Mouse (Mus musculus): Measurements from ENCODE around the gene Gm11565. TPM values are rescaled to one million over a fixed set of nuclear protein-coding genes. Genes with fewer than 3 reads are reported as not detected.
"Not testable (repeated sequence)": the region's sequence is repeated elsewhere in the genome, so short reads cannot be mapped to it uniquely, and the experiment has no call there.

Gm11565 gene
- not detected in 2 replicates for polyA plus RNA-seq (2015; fragmentation: Nextera tagmentation; extraction: Ambion mirVana)

DNA sequence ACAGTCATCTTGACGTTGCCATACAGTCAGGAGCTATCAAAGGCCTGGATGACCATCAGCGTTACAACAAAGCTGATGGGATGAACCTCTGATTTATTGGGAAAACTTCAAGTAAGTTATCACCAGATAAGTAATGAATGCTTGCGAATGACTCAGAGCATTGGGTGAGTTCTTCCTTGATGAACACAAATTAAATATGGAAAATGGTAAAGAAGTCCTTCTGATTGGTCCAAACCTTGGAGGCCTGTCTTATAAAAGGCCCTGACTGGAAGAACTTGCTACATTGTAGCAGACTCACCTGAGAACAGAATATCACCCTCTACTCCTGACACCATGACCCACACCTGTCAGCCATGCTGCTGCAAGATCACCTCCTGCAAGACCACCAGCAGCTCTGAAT is at the start of gene Gm11565:
Gene Gm11565 (plus strand): TSS at position 301 of the 400 bp plus-strand sequence.
- H3K9me3 ChIP-seq (ENCODE audit: control insufficient read depth) = no peaks in the 10 kb centered on the region
- 88% methylated on average over 3 of the region's 3 CpGs for WGBS
- ATAC-seq = no peak
- H3K9ac ChIP-seq (ENCODE audit: low read depth, low read length) = no peak within 1 kb of the TSS
- no peak within 1 kb of the TSS for H3K4me2 ChIP-seq (replicated peaks; ENCODE audit: low read depth)
- no peak within 1 kb of the TSS for H3K27ac ChIP-seq (ENCODE audit: low read depth, low read length)
- no peaks in the 10 kb centered on the region for H3K4me1 ChIP-seq (replicated peaks; ENCODE audit: control insufficient read depth, insufficient read depth, low read length)
- no peaks in the 10 kb centered on the region for H3K27me3 ChIP-seq (replicated peaks; ENCODE audit: control insufficient read depth, insufficient read depth, low read length)
- H3K4me3 ChIP-seq (ENCODE audit: low read depth, low read length) = no peak within 1 kb of the TSS
- no peaks in the 10 kb centered on the region for H3K36me3 ChIP-seq (ENCODE audit: control insufficient read depth, insufficient read depth)
- TF ChIP-seq CTCF (IDR thresholded peaks at IDR 0.05; ENCODE audit: low read depth) = no peak

DNA sequence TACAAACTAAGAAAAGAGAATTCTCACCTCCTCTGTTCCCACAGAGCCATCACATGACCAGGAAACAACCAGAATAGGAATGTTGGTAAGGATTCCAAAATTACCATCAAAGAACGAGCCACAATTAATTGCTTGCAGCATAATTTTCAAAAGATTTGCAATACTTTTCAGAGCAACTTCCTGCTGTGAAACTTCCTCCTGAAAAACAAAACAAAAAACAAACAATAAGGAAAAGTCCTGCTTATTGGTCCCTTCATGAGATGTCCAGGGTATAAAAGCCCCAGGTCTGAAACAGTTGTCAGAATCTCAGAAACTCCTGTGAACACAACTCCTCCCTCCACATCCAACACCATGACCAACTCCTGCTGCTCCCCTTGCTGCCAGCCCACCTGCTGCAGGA is 41.5 kb upstream of the Gm11565 start, which contains the start of gene Krtap9-1:
Gene Krtap9-1 (plus strand): TSS at position 301 of the 400 bp plus-strand sequence.
- H3K36me3 ChIP-seq (ENCODE audit: control insufficient read depth, insufficient read depth); H3K9ac ChIP-seq (ENCODE audit: low read depth, low read length); H3K4me1 ChIP-seq (replicated peaks; ENCODE audit: control insufficient read depth, insufficient read depth, low read length); H3K27ac ChIP-seq (ENCODE audit: low read depth, low read length); ATAC-seq; H3K27me3 ChIP-seq (replicated peaks; ENCODE audit: control insufficient read depth, insufficient read depth, low read length); H3K4me3 ChIP-seq (ENCODE audit: low read depth, low read length); H3K9me3 ChIP-seq (ENCODE audit: control insufficient read depth); H3K4me2 ChIP-seq (replicated peaks; ENCODE audit: low read depth): not testable (repeated sequence)
- 80% methylated on average over 1 of the region's 1 CpGs for WGBS

DNA sequence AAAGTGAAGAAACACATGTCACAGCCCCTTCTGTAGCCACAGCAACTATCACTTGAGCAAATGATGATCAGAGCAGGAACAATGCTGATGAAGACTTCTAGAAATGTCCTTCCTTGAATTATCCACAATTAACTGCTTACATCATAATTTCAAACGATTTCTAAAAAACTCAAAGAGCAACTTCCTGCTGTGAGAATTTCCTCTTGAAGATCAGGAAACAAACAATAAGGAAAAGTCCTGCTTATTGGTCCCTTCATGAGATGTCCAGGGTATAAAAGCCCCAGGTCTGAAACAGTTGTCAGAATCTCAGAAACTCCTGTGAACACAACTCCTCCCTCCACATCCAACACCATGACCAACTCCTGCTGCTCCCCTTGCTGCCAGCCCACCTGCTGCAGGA is 35.7 kb upstream of the Gm11565 start, which contains the start of gene Gm11567:
Gene Gm11567 (plus strand): TSS at position 301 of the 400 bp plus-strand sequence.
- H3K36me3 ChIP-seq (ENCODE audit: control insufficient read depth, insufficient read depth); ATAC-seq; H3K27me3 ChIP-seq (replicated peaks; ENCODE audit: control insufficient read depth, insufficient read depth, low read length); H3K9ac ChIP-seq (ENCODE audit: low read depth, low read length); H3K4me1 ChIP-seq (replicated peaks; ENCODE audit: control insufficient read depth, insufficient read depth, low read length); H3K4me3 ChIP-seq (ENCODE audit: low read depth, low read length); H3K9me3 ChIP-seq (ENCODE audit: control insufficient read depth); H3K4me2 ChIP-seq (replicated peaks; ENCODE audit: low read depth); H3K27ac ChIP-seq (ENCODE audit: low read depth, low read length): not testable (repeated sequence)
- WGBS = 43% methylated on average over 1 of the region's 1 CpGs

DNA sequence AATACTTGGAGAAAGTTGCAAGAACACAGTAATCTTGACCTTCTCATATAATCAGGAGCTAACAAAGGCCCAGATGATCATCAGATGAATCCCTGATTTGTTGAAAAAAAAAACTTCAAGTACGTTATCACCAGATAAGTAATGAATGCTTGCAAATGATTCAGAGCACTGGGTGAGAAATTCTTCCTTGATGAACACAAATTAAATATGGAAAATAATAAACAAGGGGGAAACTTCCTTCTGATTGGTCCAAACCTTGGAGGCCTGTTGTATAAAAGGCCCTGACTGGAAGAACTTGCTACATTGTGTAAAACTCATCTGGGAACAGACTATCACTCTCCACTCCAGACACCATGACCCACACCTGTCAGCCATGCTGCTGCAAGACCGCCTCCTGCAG is 6.9 kb upstream of the Gm11565 start, which contains the start of gene Krtap31-1:
Gene Krtap31-1 (plus strand): TSS at position 301 of the 400 bp plus-strand sequence.
- H3K9ac ChIP-seq (ENCODE audit: low read depth, low read length) = no peak within 1 kb of the TSS
- TF ChIP-seq CTCF (IDR thresholded peaks at IDR 0.05; ENCODE audit: low read depth) = no peak
- H3K27ac ChIP-seq (ENCODE audit: low read depth, low read length) = no peak within 1 kb of the TSS
- no peak within 1 kb of the TSS for H3K4me3 ChIP-seq (ENCODE audit: low read depth, low read length)
- H3K27me3 ChIP-seq (replicated peaks; ENCODE audit: control insufficient read depth, insufficient read depth, low read length) = no peaks in the 10 kb centered on the region
- H3K4me2 ChIP-seq (replicated peaks; ENCODE audit: low read depth) = no peak within 1 kb of the TSS
- H3K9me3 ChIP-seq (ENCODE audit: control insufficient read depth) = no peaks in the 10 kb centered on the region
- ATAC-seq = no peak
- no peaks in the 10 kb centered on the region for H3K4me1 ChIP-seq (replicated peaks; ENCODE audit: control insufficient read depth, insufficient read depth, low read length)
- WGBS = 72% methylated on average over 2 of the region's 2 CpGs
- no peaks in the 10 kb centered on the region for H3K36me3 ChIP-seq (ENCODE audit: control insufficient read depth, insufficient read depth)

DNA sequence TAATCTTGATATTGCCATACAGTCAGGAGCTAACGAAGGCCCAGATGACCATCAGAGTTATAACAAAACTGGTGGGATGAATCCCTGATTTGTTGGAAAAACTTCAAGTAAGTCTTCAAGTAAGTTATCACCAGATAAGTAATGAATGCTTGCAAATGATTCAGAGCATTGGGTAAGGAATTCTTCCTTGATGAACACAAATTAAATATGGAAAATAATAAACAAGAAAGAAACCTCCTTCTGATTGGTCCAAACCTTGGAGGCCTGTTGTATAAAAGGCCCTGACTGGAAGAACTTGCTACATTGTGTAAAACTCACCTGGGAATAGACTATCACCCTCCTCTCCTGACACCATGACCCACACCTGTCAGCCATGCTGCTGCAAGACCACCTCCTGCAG is 21.4 kb downstream of the Gm11565 start, which contains the start of gene Krtap31-2:
Gene Krtap31-2 (plus strand): TSS at position 301 of the 400 bp plus-strand sequence.
- Histone ChIP-seq H3K4me1 (replicated peaks; ENCODE audit: control insufficient read depth, insufficient read depth, low read length) (no peaks in the 10 kb centered on the region), H3K9me3 (ENCODE audit: control insufficient read depth) (no peaks in the 10 kb centered on the region), H3K36me3 (ENCODE audit: control insufficient read depth, insufficient read depth) (no peaks in the 10 kb centered on the region), H3K9ac (ENCODE audit: low read depth, low read length) (no peak within 1 kb of the TSS), H3K27ac (ENCODE audit: low read depth, low read length) (no peak within 1 kb of the TSS), H3K4me3 (ENCODE audit: low read depth, low read length) (no peak within 1 kb of the TSS), H3K4me2 (replicated peaks; ENCODE audit: low read depth) (no peak within 1 kb of the TSS), H3K27me3 (replicated peaks; ENCODE audit: control insufficient read depth, insufficient read depth, low read length) (no peaks in the 10 kb centered on the region)
- WGBS = 87% methylated on average over 1 of the region's 1 CpGs
- no peak for TF ChIP-seq CTCF (IDR thresholded peaks at IDR 0.05; ENCODE audit: low read depth)
- ATAC-seq = no peak

DNA sequence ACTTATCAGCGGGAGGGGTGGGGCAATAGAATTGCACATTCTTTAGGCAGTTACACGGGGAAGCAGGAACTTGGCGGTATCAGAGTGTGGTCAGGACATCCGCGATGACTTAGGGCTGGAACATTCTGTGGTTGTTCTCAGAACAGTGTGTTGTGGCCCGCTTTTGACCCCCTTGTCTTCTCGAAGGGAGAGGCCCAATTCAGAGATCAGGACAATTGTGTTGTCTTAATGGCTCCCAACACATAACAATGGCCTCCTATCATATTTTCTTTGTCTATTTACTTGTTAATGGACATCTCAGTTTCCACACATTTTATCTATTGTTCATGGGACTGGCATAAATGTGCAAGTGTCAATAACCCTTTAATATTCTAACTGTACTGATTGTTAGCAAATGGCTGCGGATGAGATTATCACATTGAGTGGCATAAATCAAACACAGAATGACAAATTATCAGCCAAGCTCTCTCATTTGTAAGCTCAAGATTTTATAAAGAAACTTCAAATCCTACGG is 23.3 kb downstream of the Gm11565 start:
- Histone ChIP-seq H3K27ac (ENCODE audit: low read depth, low read length) (no peak overlapping the region), H3K9me3 (ENCODE audit: control insufficient read depth) (no peaks in the 10 kb centered on the region), H3K9ac (ENCODE audit: low read depth, low read length) (no peak overlapping the region), H3K36me3 (ENCODE audit: control insufficient read depth, insufficient read depth) (no peaks in the 10 kb centered on the region), H3K27me3 (replicated peaks; ENCODE audit: control insufficient read depth, insufficient read depth, low read length) (no peaks in the 10 kb centered on the region), H3K4me1 (replicated peaks; ENCODE audit: control insufficient read depth, insufficient read depth, low read length) (no peaks in the 10 kb centered on the region), H3K4me3 (ENCODE audit: low read depth, low read length) (no peak overlapping the region), H3K4me2 (replicated peaks; ENCODE audit: low read depth) (no peak overlapping the region)
- no peak for TF ChIP-seq CTCF (IDR thresholded peaks at IDR 0.05; ENCODE audit: low read depth)
- 79% methylated on average over 9 of the region's 9 CpGs for WGBS
- no peak for ATAC-seq
